ENCODE assay signal across 11 mouse cellular contexts in genomic region chr9:94645631-94646030, GRCm38 (mm10).
"Had no signal": no experiment of that assay in that cellular context is flagged by ENCODE, and none has a peak within 500 bp of the region (broad histone marks: within the 10 kb centered on the region; RNA-seq: fewer than 3 reads in every experiment).

No protein-coding gene starts in this region.

- H3K36me3 ChIP-seq: limb, embryonic 15.5 days; lung, embryonic 15.5 days; midbrain, embryonic 15.5 days; neural tube, embryonic 13.5 days had no signal

- H3K9ac ChIP-seq: limb, embryonic 15.5 days; lung, embryonic 15.5 days; midbrain, embryonic 15.5 days; neural tube, embryonic 13.5 days had no signal

- H3K9me3 ChIP-seq: limb, embryonic 15.5 days; lung, embryonic 15.5 days; midbrain, embryonic 15.5 days; neural tube, embryonic 13.5 days had no signal

- DNase-seq: kidney, adult 8-10 months; kidney, postnatal 25 days; layer of hippocampus, postnatal 36 days; right cerebral cortex, postnatal 25 days; thymus, postnatal 36 days had no signal

- H3K27ac ChIP-seq: limb, embryonic 15.5 days; lung, embryonic 15.5 days; midbrain, embryonic 15.5 days; neural tube, embryonic 13.5 days had no signal

- H3K4me1 ChIP-seq: limb, embryonic 15.5 days; lung, embryonic 15.5 days; midbrain, embryonic 15.5 days; neural tube, embryonic 13.5 days had no signal

- H3K27me3 ChIP-seq: limb, embryonic 15.5 days; lung, embryonic 15.5 days; midbrain, embryonic 15.5 days; neural tube, embryonic 13.5 days had no signal

- H3K4me3 ChIP-seq: limb, embryonic 15.5 days; lung, embryonic 15.5 days; midbrain, embryonic 15.5 days; neural tube, embryonic 13.5 days had no signal

- H3K4me2 ChIP-seq: limb, embryonic 15.5 days; lung, embryonic 15.5 days; midbrain, embryonic 11.5 days; midbrain, embryonic 15.5 days; neural tube, embryonic 13.5 days had no signal

- ATAC-seq: intestine, postnatal 0 days; midbrain, embryonic 15.5 days had no signal
